Mouse (Mus musculus): ENCODE measurements around the gene Efnb3. TPM values are rescaled to one million over a fixed set of nuclear protein-coding genes. Genes with fewer than 3 reads are reported as not detected.
A peak's percentile ranks its signal among the peaks of the same experiment; 100 is the strongest.

The Efnb3 gene
- polyA plus RNA-seq, 1 experiment from 2014 or later, result 40.7 TPM

GRCm38 (mm10) chr11:69560896-69561854 is 1.2 kb upstream of the Efnb3 start:
- Histone ChIP-seq H3K9ac (replicated peaks; ENCODE audit: low read length) (peak overlapping the region; percentile 92), H3K4me3 (replicated peaks; ENCODE audit: low read depth, low read length) (peak overlapping the region; percentile 76), H3K4me1 (ENCODE audit: control insufficient read depth, insufficient read depth, low read length) (peaks cover 50% of the 10 kb centered on the region), H3K27ac (replicated peaks; ENCODE audit: low read depth, low read length) (peak overlapping the region; percentile 86), H3K9me3 (ENCODE audit: control insufficient read depth, low read length) (no peaks in the 10 kb centered on the region), H3K36me3 (ENCODE audit: control insufficient read depth, insufficient read depth, low read length) (peaks cover 34% of the 10 kb centered on the region), H3K4me2 (ENCODE audit: low read length) (peak overlapping the region; percentile 66), H3K27me3 (ENCODE audit: control insufficient read depth, insufficient read depth, low read length) (no peaks in the 10 kb centered on the region)
- WGBS, result 12% methylated on average over 16 of the region's 16 CpGs
- peak; percentile 63; the same call in 1 of the 2 replicates for ATAC-seq (ENCODE audit: low FRiP score, low TSS enrichment)
- DNase-seq, result peak; percentile 83

GRCm38 (mm10) chr11:69559183-69559582 is 822 bp downstream of the Efnb3 start:
- H3K4me1 ChIP-seq (ENCODE audit: control insufficient read depth, insufficient read depth, low read length), result peaks cover 63% of the 10 kb centered on the region
- H3K36me3 ChIP-seq (ENCODE audit: control insufficient read depth, insufficient read depth, low read length), result peaks cover 41% of the 10 kb centered on the region
- ATAC-seq (ENCODE audit: low FRiP score, low TSS enrichment) (no peak), DNase-seq (no peak)
- H3K4me3 ChIP-seq (replicated peaks; ENCODE audit: low read depth, low read length), result peak overlapping the region; percentile 76
- WGBS, result 8% methylated on average over 5 of the region's 5 CpGs
- no peaks in the 10 kb centered on the region for H3K27me3 ChIP-seq (ENCODE audit: control insufficient read depth, insufficient read depth, low read length)
- peak overlapping the region; percentile 86 for H3K27ac ChIP-seq (replicated peaks; ENCODE audit: low read depth, low read length)
- peak overlapping the region; percentile 92 for H3K9ac ChIP-seq (replicated peaks; ENCODE audit: low read length)
- no peaks in the 10 kb centered on the region for H3K9me3 ChIP-seq (ENCODE audit: control insufficient read depth, low read length)
- peak overlapping the region; percentile 66 for H3K4me2 ChIP-seq (ENCODE audit: low read length)

GRCm38 (mm10) chr11:69558756-69559155 is 1.2 kb downstream of the Efnb3 start:
- 0 out of 2 replicates have a peak overlapping the region, but pooled peaks have one; percentile 86 for H3K27ac ChIP-seq (replicated peaks; ENCODE audit: low read depth, low read length)
- ATAC-seq (ENCODE audit: low FRiP score, low TSS enrichment) (no peak), DNase-seq (no peak)
- H3K36me3 ChIP-seq (ENCODE audit: control insufficient read depth, insufficient read depth, low read length), result peaks cover 44% of the 10 kb centered on the region
- WGBS, result 17% methylated on average over 6 of the region's 6 CpGs
- peak overlapping the region; percentile 76 for H3K4me3 ChIP-seq (replicated peaks; ENCODE audit: low read depth, low read length)
- H3K9me3 ChIP-seq (ENCODE audit: control insufficient read depth, low read length), result no peaks in the 10 kb centered on the region
- H3K9ac ChIP-seq (replicated peaks; ENCODE audit: low read length), result peak overlapping the region; percentile 92
- peaks cover 67% of the 10 kb centered on the region for H3K4me1 ChIP-seq (ENCODE audit: control insufficient read depth, insufficient read depth, low read length)
- no peaks in the 10 kb centered on the region for H3K27me3 ChIP-seq (ENCODE audit: control insufficient read depth, insufficient read depth, low read length)
- H3K4me2 ChIP-seq (ENCODE audit: low read length), result peak overlapping the region; percentile 66

- H3K36me3 ChIP-seq (ENCODE audit: control insufficient read depth, insufficient read depth, low read length), result peaks cover 37% of the 10 kb centered on the region
Measured at GRCm38 (mm10) chr11:69557381-69557958, 2.5 kb downstream of the Efnb3 start.

GRCm38 (mm10) chr11:69554539-69555140 is 5.4 kb downstream of the Efnb3 start:
- Histone ChIP-seq H3K9ac (replicated peaks; ENCODE audit: low read length) (no peak overlapping the region), H3K27me3 (ENCODE audit: control insufficient read depth, insufficient read depth, low read length) (no peaks in the 10 kb centered on the region), H3K4me1 (ENCODE audit: control insufficient read depth, insufficient read depth, low read length) (peaks cover 70% of the 10 kb centered on the region), H3K4me3 (replicated peaks; ENCODE audit: low read depth, low read length) (no peak overlapping the region), H3K36me3 (ENCODE audit: control insufficient read depth, insufficient read depth, low read length) (peaks cover 32% of the 10 kb centered on the region), H3K27ac (replicated peaks; ENCODE audit: low read depth, low read length) (peak overlapping the region; percentile 55), H3K4me2 (ENCODE audit: low read length) (no peak overlapping the region), H3K9me3 (ENCODE audit: control insufficient read depth, low read length) (no peaks in the 10 kb centered on the region)
- 78% methylated on average over 5 of the region's 5 CpGs for WGBS
- DNase-seq (no peak), ATAC-seq (ENCODE audit: low FRiP score, low TSS enrichment) (no peak)

More at GRCm38 (mm10) chr11:69557381-69557958, 2.5 kb downstream of the Efnb3 start:
- Histone ChIP-seq H3K4me3 (replicated peaks; ENCODE audit: low read depth, low read length) (peak overlapping the region; percentile 76), H3K27ac (replicated peaks; ENCODE audit: low read depth, low read length) (peak overlapping the region; percentile 72), H3K4me1 (ENCODE audit: control insufficient read depth, insufficient read depth, low read length) (peaks cover 80% of the 10 kb centered on the region), H3K4me2 (ENCODE audit: low read length) (peak overlapping the region; percentile 66), H3K9me3 (ENCODE audit: control insufficient read depth, low read length) (no peaks in the 10 kb centered on the region), H3K27me3 (ENCODE audit: control insufficient read depth, insufficient read depth, low read length) (no peaks in the 10 kb centered on the region), H3K9ac (replicated peaks; ENCODE audit: low read length) (peak overlapping the region; percentile 92)
- ATAC-seq (ENCODE audit: low FRiP score, low TSS enrichment) (no peak; the same call in 1 of the 2 replicates), DNase-seq (peak; percentile 91)
- 6% methylated on average over 14 of the region's 14 CpGs for WGBS

GRCm38 (mm10) chr11:69553341-69553721 is 6.7 kb downstream of the Efnb3 start:
- ATAC-seq (ENCODE audit: low FRiP score, low TSS enrichment) (peak; percentile 0; the same call in 1 of the 2 replicates), DNase-seq (no peak)
- Histone ChIP-seq H3K36me3 (ENCODE audit: control insufficient read depth, insufficient read depth, low read length) (peaks cover 32% of the 10 kb centered on the region), H3K9ac (replicated peaks; ENCODE audit: low read length) (peak overlapping the region; percentile 21; the same call in 1 of the 2 replicates), H3K9me3 (ENCODE audit: control insufficient read depth, low read length) (no peaks in the 10 kb centered on the region), H3K4me3 (replicated peaks; ENCODE audit: low read depth, low read length) (0 out of 2 replicates have a peak overlapping the region, but pooled peaks have one; percentile 8), H3K4me1 (ENCODE audit: control insufficient read depth, insufficient read depth, low read length) (peaks cover 69% of the 10 kb centered on the region), H3K27ac (replicated peaks; ENCODE audit: low read depth, low read length) (peak overlapping the region; percentile 95), H3K4me2 (ENCODE audit: low read length) (peak overlapping the region; percentile 53), H3K27me3 (ENCODE audit: control insufficient read depth, insufficient read depth, low read length) (no peaks in the 10 kb centered on the region)
- 3% methylated on average over 2 of the region's 2 CpGs for WGBS

GRCm38 (mm10) chr11:69552622-69553340 is 7.2 kb downstream of the Efnb3 start:
- Histone ChIP-seq H3K9me3 (ENCODE audit: control insufficient read depth, low read length) (no peaks in the 10 kb centered on the region), H3K9ac (replicated peaks; ENCODE audit: low read length) (peak overlapping the region; percentile 21; the same call in 1 of the 2 replicates), H3K36me3 (ENCODE audit: control insufficient read depth, insufficient read depth, low read length) (peaks cover 32% of the 10 kb centered on the region), H3K27ac (replicated peaks; ENCODE audit: low read depth, low read length) (peak overlapping the region; percentile 95), H3K4me2 (ENCODE audit: low read length) (peak overlapping the region; percentile 53), H3K27me3 (ENCODE audit: control insufficient read depth, insufficient read depth, low read length) (no peaks in the 10 kb centered on the region), H3K4me1 (ENCODE audit: control insufficient read depth, insufficient read depth, low read length) (peaks cover 69% of the 10 kb centered on the region), H3K4me3 (replicated peaks; ENCODE audit: low read depth, low read length) (0 out of 2 replicates have a peak overlapping the region, but pooled peaks have one; percentile 8)
- peak; percentile 90 for ATAC-seq (ENCODE audit: low FRiP score, low TSS enrichment)
- DNase-seq, result peak; percentile 94
- WGBS, result 5% methylated on average over 14 of the region's 14 CpGs

GRCm38 (mm10) chr11:69551310-69551709 is 8.7 kb downstream of the Efnb3 start:
- H3K4me1 ChIP-seq (ENCODE audit: control insufficient read depth, insufficient read depth, low read length), result peaks cover 64% of the 10 kb centered on the region
- no peaks in the 10 kb centered on the region for H3K9me3 ChIP-seq (ENCODE audit: control insufficient read depth, low read length)
- no peak overlapping the region for H3K4me3 ChIP-seq (replicated peaks; ENCODE audit: low read depth, low read length)
- 58% methylated on average over 4 of the region's 4 CpGs for WGBS
- H3K27ac ChIP-seq (replicated peaks; ENCODE audit: low read depth, low read length), result 0 out of 2 replicates have a peak overlapping the region, but pooled peaks have one; percentile 26
- H3K36me3 ChIP-seq (ENCODE audit: control insufficient read depth, insufficient read depth, low read length), result peaks cover 23% of the 10 kb centered on the region
- H3K27me3 ChIP-seq (ENCODE audit: control insufficient read depth, insufficient read depth, low read length), result no peaks in the 10 kb centered on the region
- no peak overlapping the region for H3K9ac ChIP-seq (replicated peaks; ENCODE audit: low read length)
- ATAC-seq (ENCODE audit: low FRiP score, low TSS enrichment), result no peak
- no peak for DNase-seq
- H3K4me2 ChIP-seq (ENCODE audit: low read length), result no peak overlapping the region

Measured in midbrain, embryonic 14.5 days (tissue).